Mouse (Mus musculus) frontal cortex, postnatal 36 days (tissue): ENCODE results near the gene Csrnp2.
A peak's percentile ranks its signal among the peaks of the same experiment; 100 is the strongest.
"Not testable (repeated sequence)": the region's sequence is repeated elsewhere in the genome, so short reads cannot be mapped to it uniquely, and the experiment has no call there.

Source experiments
- DNase-seq, 2 experiments: peaks; one replicate each; pipeline ENCODE4 v3.0.0; 2022; ENCODE audit warnings: low spot score in 2 of 2

The Csrnp2 gene

DNA sequence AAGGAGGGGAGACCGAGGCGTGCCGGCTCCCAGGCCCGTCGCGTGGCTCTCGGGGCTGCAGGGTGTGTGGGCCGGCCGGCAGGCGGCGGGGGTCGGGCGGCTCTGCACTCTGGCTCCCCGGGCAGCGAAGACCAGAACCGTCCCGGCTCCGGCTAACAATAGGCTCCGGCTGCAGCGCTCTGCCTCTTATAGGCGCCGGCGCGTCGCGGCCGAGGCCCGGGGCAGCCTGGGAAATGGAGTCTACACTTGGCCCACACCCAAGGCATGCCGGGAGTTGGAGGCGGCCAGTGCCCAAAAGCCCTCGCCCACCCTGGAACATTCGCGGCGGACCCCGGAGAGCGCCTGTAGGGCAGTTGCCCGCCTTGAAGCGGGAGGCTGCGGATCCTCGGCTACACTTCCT, at the start of gene Csrnp2:
Csrnp2 (minus strand) TSS at position 387 of the 400 bp plus-strand sequence.
- DNase-seq: peak; percentile 93 to 94

DNA sequence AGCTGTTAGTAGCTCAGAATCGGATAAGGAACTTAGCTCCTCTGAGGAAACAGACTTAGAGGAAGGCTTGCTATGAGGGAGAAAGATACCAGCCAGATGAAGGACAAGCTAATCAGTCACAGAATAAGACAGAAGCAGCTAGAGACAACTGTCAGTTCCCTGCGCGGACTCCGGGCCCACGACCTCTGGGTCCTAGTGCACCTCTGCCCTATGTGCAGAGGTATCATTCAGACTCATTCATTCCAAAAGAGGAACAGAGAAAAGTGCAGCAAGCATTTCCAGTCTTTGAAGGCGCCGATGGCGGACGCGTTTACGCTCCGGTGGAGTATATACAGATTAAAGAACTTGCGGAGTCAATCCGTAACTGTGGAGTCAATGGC, 48.4 kb upstream of the Csrnp2 start:
- DNase-seq: not testable (repeated sequence)

DNA sequence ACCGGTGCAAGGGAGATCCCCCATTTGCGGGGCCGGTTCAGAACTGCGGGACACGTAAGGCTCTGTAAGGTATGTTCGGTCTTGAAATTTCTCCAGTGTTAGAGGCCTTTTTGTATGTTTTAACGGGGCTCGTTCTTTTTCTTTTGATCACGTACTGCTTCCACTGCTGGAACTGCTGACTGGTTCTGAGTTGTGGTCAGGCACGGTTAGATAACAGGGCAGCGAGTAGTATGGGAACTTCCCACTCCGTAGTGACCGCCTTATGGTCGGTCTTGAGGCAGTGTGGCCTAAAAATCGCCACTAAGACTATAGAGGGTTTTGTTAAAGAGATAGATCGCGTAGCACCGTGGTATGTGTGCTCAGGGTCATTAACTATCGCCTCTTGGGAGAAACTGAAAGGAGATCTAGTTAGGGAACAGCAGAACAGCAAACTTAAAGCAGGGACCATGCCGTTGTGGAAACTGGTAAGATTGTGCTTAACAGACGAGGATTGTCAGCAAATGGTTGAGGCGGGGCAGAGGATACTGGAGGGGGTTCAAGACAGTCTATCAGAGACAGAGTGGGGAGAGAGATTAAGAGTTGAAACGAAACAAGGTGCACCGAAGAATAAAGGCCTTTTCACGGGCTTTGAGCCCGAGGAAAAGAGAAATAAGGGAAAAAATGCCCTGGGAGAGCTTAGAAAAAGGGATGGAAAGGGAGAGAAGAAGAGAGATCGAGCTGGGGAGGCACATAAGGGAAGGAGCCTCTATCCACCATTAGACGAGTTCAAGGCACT, 47.8 kb upstream of the Csrnp2 start:
- not testable (repeated sequence) for DNase-seq

DNA sequence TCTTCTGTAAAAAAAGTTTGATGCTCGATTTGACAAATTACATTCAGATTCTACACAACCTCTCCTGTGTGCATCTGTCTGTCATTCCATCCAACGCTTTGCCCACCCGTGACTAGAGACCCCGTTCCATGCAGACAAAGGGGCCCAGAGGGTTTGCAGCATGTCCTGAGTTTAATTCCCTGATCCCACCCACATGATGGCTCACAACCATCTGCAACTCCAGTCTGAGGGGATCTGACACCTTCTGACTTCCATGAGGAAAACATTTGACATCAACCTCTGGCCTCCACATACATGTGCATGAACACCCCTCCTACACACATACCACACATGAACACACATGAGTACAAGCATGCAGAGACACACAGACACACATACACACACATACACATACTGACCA, 46.1 kb upstream of the Csrnp2 start:
- no peak for DNase-seq

DNA sequence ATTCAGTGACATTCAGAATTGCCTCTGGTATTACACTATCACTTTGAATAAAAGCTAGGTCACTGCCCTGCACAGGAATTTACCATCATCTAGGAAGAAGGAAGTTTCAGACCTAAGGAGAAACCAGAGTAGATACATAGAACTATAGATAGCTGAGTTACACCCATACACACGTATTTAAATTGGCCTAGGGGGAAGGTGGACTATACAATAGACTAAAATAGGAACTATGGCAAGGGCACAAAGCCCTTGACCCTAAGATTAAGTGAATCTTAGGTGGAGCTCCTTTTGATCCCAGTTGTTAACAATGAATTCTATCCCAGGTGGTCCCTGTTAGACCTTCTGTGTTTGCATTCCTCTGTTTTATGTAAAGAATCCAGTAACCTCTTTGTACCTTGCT, 45.7 kb upstream of the Csrnp2 start:
- not testable (repeated sequence) for DNase-seq

DNA sequence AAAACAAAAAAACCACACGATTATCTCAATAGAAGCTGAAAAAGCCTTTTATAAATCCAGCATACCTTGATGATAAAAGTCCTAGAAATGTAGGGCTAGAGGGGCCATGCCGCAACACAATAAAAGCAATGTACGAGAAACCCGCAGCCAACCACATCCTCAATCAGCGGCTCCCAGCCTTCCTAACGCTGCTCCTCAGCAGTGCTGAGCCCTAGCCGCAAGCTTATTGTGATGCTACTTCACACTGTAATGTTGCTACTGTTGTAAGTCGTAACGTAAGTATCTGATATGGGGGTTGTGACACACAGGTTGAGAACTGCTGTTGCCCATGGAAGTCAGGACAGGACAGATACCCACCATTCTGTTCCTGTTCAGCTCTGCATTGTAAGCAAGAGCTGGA, 44.1 kb upstream of the Csrnp2 start:
- no peak for DNase-seq

DNA sequence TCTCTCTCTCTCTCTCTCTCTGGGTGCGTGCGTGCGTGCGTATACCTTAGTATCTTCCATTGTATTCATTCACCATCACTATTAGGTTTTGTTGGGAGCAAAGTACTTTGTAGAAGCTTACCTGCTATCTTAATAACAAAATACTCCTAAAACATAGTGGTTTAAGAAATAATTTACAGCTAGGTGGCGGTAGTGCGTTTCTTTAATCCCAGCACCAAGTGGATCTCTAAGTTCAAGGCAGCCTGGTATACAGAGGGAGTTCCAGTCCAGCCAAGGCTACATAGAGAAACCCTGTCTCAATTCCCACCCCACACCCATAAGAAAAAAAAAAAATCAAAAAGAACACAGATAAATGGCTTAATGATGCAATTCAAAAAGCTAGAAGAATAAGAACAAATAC, 42.6 kb upstream of the Csrnp2 start:
- no peak for DNase-seq

DNA sequence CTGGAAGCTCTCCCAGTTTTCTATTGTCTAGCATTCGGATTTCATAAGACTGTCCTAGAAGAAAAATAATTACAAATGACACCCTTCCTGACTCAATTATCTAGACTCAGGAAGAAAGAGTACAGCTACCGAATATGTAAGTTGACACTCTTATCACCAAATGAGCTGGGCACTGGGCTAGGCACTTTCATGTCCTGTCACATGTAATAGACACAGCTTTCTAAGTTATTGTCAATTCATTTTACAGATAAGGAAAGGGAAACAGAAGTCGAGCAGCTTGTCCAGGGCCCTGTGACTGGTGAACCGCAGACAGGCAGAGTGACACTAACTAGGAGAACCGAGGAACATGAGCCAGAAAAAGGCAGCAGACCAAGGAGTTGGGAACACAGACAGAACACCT, 32.6 kb upstream of the Csrnp2 start:
- no peak for DNase-seq

DNA sequence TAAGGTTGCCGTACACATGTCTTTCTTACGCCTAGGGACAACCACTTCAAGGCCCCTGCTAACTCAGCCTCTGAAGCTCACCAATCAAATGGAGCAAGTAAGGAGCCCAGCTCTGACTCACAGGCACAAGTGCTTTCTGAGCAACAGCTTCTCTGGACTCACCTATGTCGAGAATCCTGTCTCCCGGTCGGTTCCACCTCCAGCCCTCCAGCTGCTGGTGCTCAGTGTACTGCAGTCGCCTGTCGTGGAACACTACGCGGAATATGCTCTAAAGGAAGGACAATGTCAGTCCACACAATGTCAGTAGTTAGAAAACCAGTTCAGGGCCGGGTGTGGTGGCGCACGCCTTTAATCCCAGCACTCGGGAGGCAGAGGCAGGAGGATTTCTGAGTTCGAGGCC, 30.1 kb upstream of the Csrnp2 start:
- no peak for DNase-seq

DNA sequence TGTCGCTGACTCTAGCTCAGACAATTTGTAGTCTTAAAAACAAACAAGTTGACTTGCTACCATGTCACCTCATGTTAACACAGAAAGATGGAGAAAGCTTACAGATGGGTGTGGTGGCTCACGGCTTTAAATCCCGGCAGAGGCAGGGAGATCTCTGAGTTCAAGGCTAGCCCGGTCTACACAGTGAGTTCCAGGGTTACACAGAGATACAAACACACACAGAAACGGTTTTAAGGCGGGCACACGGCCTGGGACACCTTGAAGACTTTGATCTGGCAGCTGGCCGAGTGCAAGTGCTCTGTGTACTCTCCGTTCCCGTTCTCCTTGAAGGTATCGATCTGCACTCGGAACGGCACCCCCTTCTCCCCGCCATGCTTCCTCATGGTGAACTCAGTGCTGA, 25.0 kb upstream of the Csrnp2 start:
- DNase-seq: no peak

DNA sequence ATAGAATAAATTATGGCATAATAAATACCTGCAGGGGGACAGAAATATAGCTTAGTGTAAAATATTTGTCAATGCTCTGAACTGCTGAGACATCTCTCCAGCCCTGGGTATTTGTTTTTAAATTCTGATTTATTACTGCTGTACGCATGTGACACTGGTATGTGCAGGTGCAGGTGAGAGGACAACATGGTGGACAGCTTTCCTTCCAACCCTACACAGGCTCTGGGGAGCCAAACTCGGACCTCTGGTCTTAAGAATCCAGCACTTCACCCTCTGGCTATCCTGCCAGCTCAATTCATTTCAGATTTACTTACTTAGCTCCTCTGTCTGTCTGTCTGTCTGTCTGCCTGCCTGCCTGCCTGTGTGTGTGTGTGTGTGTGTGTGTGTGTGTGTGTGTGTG, 19.8 kb upstream of the Csrnp2 start:
- DNase-seq: no peak

DNA sequence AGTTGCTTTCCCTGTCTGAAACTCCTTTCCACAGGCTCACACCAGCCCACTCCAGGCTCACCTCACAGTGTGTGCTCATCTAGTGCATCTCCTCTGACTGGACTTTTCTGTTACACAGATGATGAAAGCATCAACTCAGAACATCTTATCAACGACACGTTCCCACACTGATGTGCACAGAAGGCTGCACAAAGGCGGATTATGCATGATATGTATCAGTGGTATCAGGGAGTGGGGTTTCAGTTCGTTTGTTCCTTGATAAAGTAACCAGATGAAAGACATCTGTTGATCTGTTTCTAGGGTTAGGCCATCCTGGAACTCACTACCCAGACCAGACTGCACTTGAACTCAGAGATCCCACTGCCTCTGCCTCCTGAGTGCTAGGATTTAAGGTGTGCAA, 18.1 kb upstream of the Csrnp2 start:
- DNase-seq: no peak

DNA sequence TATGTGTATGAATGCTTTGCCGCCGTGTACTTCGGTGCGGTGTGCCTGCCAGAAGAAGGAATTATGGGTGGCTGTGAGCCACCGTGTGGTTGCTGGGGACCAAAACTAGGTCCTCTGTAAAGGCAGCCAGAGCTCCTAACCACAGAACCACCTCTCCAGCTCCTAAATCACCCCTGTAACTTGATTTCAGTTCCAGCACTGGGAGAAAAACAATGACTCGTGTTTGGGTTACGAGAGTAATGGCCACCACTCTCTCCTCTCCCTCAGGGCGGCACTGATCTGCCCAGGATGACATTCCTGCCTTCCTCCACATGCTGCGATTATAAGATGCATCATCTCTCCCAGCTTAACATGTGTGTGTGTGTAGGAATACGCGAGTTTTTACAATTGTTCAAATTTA, 14.8 kb upstream of the Csrnp2 start:
- no peak for DNase-seq

DNA sequence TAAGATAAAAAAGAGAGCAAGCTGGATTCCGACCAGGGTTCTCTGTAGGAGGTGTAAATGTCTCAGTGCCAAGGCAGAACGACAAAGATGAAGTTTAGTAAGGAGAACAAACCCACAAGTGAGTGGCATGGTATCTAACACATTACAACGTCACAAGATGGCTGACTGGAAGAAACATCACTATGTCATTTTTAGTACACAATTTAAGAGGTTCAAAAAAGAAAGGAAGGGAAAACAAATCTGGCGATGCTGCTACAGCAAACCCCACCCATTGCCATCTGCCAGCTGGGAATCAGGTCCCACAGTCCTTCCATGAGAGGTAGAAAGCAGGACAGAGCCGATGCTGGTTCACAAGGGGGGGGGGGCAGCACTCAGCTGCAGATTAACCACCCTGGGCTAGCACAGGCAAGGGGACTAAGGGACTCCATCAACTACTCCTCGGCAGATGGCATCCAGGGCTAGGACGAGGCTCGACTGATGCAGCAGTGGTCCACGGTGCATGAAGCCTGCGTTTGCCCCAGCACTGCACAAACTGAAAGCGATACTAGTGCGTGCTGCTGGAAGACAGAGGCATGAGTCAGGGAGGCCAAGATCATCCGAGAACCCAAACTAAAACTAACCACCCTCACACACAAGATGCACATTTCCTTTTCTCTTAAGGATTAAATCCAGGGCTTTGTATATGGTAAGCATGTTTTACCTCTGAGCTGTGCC, 13.3 kb upstream of the Csrnp2 start:
- DNase-seq: no peak

DNA sequence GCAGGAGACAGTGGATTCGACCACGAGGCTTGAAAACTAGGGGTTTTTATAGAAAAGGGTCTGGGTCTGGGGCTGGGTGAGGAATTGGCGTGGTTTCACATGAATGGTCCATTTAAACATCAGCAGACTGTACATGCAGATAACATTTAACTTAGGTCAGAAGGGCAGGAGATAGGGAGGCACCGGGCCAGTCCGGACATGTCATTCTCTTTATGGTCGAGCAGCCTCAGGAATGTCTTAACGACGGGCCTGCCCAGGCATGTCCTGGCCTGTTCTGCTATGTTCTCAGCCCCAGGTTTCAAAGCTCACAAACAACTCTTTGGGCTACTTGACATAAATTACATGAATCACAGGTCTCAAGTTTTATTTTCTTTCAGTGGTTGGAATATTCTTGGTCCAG, 4.2 kb upstream of the Csrnp2 start:
- DNase-seq: not testable (repeated sequence)

DNA sequence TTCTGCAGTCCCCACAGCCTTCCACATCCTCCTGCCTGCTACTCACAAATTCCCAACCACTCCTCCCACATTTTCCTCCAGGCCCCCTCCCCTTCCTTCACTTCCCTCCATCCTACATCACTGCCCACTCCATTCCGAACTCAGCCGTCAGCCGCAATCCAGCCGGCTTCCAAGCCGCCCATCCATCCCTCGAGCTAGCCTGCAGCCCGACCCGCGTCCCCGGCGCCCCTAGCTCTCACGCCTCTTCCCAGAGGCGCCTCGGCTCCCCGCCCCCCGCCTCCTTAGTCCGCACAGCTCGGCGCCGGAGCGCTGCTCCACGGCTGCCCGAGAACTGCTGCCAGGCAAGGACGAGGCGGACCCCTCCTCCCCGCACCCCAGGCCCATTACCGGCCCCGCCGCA, 641 bp downstream of the Csrnp2 start:
- DNase-seq: peak in 1 of 2 experiments; percentile 54

DNA sequence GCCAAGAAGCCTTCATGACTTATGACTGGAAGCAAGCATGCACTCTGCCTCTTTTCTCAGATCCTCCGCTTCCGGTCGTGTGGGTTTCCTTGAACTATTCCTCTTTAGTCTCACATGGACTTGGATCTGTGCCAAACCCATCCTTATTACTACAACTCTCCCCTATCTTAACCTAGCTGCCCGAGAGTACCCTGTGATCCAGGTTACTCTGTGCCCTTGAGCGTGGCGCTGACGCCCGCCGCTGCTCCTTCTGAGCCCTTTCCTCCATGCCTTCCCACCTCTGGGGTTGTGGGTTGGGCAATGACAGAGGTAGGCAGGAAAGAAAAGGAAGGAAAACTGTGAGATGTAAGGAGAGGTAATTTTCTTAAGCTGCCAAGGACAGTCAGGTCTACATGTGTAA, 3.3 kb downstream of the Csrnp2 start:
- no peak for DNase-seq

DNA sequence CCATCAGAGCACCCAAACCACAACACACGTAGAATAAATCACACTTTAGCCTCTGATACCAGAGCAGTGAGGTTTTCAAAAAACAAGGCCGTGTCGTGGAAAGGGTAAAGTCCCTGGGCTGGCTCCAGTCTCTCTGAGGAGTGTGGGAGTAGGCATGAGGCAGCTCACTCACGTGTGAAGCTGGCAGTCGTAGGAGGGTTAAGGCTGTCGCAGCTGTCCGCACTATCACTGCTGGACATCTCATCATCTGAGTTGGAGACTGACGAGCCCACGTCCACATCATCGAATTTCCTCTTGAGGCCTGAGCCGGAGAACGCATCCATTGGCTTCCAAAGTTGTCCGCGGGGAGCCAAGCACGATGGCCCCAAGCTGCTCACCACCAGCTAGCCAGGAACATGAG, 6.0 kb downstream of the Csrnp2 start:
- peak in 1 of 2 experiments; percentile 62 for DNase-seq

DNA sequence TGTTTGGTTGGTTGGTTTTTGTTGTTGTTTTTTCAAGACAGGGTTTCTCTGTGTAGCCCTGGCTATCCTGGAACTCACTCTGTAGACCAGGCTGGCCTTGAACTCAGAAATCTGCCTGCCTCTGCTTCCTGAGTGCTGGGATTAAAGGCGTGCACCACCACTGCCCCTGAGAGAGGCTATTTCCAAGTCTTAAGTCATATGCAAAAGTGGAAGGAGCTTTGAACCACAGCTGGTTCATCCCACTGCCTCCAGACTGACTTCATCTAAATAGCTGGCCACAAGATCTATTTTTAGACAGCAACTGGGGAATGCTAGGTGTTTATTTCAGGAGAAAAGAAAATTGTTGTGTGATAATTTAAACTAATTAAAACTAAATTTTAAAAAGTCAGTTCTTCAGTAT, 7.0 kb downstream of the Csrnp2 start:
- DNase-seq: not testable (repeated sequence)

DNA sequence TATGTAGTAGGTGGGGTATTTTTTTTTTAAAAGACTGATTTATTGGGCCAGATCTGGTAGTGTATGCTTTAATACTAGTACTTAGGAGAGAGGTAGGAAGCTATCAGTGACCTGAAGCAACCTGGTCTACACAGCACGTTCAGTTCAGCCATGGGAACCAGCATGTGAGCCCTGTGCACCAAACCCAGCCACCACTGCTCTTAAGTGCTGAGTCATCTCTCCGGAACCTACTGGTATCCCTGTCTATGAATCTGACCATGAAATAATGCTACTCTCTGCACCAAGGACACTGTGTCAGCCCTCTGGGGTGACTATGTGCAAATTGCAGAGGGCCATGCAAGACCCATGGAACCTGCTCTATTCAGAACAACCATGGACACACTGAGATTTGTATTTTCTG, 8.2 kb downstream of the Csrnp2 start:
- no peak for DNase-seq

DNA sequence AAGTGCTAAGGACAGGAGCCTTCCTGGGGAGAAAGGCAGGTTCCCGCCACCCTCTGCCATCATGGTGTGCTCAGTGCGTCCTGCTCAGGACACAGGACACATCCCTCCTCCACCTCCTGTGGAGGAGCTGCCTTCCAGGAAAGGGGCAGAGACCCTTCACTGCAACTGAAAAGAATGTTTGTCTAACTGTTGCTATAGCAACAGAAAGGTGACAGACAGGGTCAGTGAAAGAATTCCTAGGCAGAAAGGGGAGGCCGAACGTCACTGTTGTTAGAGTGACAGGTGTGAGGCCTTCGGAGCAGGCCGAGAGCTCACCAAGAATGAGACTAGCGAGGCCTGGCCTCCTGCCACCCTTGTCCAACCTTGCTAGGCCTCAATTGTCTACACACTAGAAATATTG, 8.8 kb downstream of the Csrnp2 start:
- DNase-seq: no peak

DNA sequence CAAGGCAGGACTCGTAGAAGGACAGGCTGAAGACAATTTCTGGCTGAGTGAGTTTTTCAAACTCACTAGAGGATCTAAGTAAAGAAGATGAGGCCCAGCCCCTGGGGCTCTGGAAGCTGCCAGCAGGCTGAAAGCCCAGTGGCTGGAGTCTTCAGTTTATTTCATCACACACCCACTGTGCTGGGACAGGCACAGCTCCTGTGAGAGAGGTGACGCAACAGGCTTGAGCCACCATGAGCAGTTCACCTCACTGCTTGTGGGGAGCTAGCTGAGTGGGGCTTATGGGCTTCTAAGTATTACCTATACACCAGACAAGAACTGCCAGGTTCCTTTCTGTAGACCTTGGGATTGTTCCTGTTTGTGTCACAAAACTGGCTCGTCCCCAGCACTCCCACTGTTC, 9.7 kb downstream of the Csrnp2 start:
- no peak for DNase-seq

DNA sequence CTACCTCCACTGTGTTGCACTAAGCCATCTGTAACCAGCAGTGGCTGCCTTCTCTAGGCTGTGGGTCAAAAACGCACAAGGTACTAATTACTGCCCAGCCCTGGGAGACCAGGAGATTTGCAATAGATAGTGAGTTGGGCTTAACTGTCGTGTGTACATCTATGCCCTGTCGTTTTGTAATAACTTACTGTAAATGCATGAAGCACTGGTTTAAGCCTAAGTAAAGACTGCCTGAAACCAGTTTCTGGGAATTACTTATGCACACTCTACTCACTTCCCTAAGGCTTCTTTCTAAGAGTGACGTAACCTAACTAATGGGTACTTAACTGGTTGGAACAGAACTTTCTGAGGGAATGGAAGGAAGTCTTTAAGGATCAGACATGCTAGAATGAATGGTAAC, 16.4 kb downstream of the Csrnp2 start:
- no peak for DNase-seq

DNA sequence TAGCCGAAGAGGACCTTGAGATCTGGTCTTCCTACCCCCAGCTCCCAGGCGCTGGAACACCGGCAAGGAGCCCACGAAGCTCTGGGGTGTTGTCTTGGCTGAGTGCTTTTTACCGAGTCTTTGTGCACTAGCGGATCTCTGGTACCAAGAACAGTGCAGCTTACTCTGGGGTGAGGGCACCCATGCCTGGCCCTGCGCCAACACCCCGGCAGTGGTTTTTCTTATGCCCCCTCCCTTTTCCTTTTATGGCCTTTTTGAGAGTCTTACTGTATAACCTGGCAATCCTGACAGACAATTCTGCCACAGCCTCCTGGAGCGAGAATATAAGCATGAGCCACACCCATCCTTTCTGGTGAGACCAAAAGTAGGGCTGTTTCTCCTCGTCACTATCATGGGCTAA, 16.9 kb downstream of the Csrnp2 start:
- no peak for DNase-seq
